Mouse (Mus musculus): ENCODE results near the gene Gpatch8. TPM values are rescaled to one million over a fixed set of nuclear protein-coding genes. Genes with fewer than 3 reads are reported as not detected.

Gene Gpatch8
- polyA plus RNA-seq, 1 experiment from 2014 or later = 42.5 TPM

DNA sequence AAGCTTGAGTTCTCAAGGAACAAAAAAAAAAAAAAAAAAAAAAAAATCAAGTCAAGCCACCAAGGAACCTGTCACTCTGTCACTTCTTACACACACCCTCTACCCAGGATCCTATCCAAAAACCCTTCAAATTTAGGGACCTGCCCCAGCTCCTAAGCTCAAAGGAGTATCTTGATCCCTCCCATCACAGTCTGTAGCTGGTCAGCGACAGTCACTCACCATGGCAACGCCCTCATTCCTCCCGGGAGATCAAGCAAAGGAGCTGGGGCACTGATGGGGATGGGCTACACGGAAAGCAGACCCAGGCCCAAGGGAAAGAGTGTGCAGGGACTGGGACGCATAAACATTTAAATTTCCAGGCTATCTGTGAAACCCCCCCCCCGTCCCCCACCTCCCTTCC, 111.4 kb downstream of the Gpatch8 start:
- no peak overlapping the region for H3K9ac ChIP-seq (ENCODE audit: low read length)
- peak; percentile 85 for DNase-seq (ENCODE audit: low spot score, missing footprints)
- H3K4me1 ChIP-seq (ENCODE audit: control insufficient read depth, insufficient read depth, low read length) = peaks cover 27% of the 10 kb centered on the region

DNA sequence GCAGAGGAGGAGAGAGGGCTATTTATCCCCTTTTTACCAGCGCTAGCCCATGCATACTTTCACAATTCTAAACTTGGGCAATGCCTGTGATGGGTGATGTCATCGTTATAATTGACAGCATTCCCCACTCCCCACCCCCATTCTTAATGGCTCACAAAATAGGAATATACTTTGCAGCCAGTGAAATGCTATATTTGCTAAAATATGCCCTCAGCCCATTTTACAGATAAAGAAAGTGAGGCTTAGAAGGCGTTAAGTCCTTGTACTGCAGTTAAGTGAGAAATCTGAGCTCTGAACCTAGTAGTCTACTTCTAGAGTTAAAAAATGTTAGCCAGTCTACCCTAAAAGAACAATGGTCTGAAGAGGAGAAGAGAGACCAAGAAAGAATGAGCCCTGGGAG, 111.9 kb downstream of the Gpatch8 start:
- Histone ChIP-seq H3K36me3 (ENCODE audit: control insufficient read depth, insufficient read depth, low read length) (peaks cover 20% of the 10 kb centered on the region), H3K27me3 (ENCODE audit: control insufficient read depth, insufficient read depth, low read length) (peaks cover 10% of the 10 kb centered on the region), H3K4me1 (ENCODE audit: control insufficient read depth, insufficient read depth, low read length) (peaks cover 27% of the 10 kb centered on the region), H3K9me3 (ENCODE audit: control insufficient read depth, low read length) (no peaks in the 10 kb centered on the region), H3K4me3 (ENCODE audit: low read depth, low read length) (no peak overlapping the region; the same call in 1 of the 2 replicates), H3K4me2 (peak overlapping the region; percentile 86; the same call in 1 of the 2 replicates), H3K27ac (ENCODE audit: low read depth, low read length) (no peak overlapping the region), H3K9ac (ENCODE audit: low read length) (no peak overlapping the region)
- DNase-seq (ENCODE audit: low spot score, missing footprints) (peak; percentile 79), ATAC-seq (ENCODE audit: low FRiP score) (no peak)
- 68% methylated on average over 3 of the region's 3 CpGs for WGBS

More for the DNA sequence above, 111.4 kb downstream of the Gpatch8 start:
- Histone ChIP-seq H3K9me3 (ENCODE audit: control insufficient read depth, low read length) (no peaks in the 10 kb centered on the region), H3K27ac (ENCODE audit: low read depth, low read length) (no peak overlapping the region), H3K36me3 (ENCODE audit: control insufficient read depth, insufficient read depth, low read length) (peaks cover 18% of the 10 kb centered on the region), H3K4me3 (ENCODE audit: low read depth, low read length) (no peak overlapping the region; the same call in 1 of the 2 replicates), H3K27me3 (ENCODE audit: control insufficient read depth, insufficient read depth, low read length) (peaks cover 11% of the 10 kb centered on the region), H3K4me2 (peak overlapping the region; percentile 86)
- WGBS = 4% methylated on average over 6 of the region's 6 CpGs
- peak; percentile 26; the same call in 1 of the 2 replicates for ATAC-seq (ENCODE audit: low FRiP score)

DNA sequence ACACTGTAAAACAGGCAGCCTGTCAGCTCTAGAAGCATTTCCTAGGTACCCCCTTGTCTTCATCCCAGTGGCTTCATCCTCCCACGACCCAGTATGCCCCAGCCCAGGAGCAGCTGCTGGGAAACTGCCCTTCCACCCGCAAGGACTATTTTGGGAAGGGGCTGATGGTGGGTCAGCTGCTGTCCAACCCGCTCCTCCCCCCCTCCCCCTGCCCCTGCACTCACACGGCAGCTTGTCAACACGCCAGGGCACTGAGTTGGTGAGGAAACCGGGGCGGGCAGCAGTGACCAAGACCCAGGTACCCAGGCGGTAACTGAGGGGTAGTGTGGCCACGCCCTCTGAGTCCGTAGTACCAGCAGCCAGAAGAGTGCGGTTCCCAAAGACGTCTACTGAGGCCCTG, 112.5 kb downstream of the Gpatch8 start:
- Histone ChIP-seq H3K4me1 (ENCODE audit: control insufficient read depth, insufficient read depth, low read length) (peaks cover 30% of the 10 kb centered on the region), H3K4me2 (no peak overlapping the region), H3K9ac (ENCODE audit: low read length) (no peak overlapping the region), H3K4me3 (ENCODE audit: low read depth, low read length) (no peak overlapping the region), H3K36me3 (ENCODE audit: control insufficient read depth, insufficient read depth, low read length) (peaks cover 20% of the 10 kb centered on the region), H3K27ac (ENCODE audit: low read depth, low read length) (no peak overlapping the region), H3K27me3 (ENCODE audit: control insufficient read depth, insufficient read depth, low read length) (peaks cover 11% of the 10 kb centered on the region; the same call in 1 of the 2 replicates), H3K9me3 (ENCODE audit: control insufficient read depth, low read length) (no peaks in the 10 kb centered on the region)
- DNase-seq (ENCODE audit: low spot score, missing footprints) (peak; percentile 79), ATAC-seq (ENCODE audit: low FRiP score) (no peak)
- 68% methylated on average over 12 of the region's 12 CpGs for WGBS

DNA sequence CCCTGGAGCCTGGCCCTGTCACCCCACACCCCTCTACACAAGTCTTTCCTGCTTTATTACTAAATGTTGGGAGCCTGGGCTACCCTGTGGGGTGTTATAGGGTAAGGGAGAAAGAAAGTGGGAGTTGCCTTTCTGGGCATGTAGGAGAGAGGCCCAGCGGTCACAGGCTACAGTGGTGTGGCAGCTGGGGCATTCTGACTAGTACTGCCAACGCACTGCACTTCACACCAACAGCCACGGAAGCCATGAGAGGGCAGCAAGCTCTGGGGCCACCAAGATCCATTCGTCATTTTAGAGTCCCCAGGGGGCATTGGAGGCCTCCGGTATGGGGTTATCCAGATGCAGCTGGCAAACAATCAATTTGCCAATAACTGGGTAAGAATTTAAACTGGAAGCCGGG, 114.1 kb downstream of the Gpatch8 start:
- H3K9me3 ChIP-seq (ENCODE audit: control insufficient read depth, low read length) = no peaks in the 10 kb centered on the region
- H3K27me3 ChIP-seq (ENCODE audit: control insufficient read depth, insufficient read depth, low read length) = peaks cover 11% of the 10 kb centered on the region
- DNase-seq (ENCODE audit: low spot score, missing footprints) (peak; percentile 64), ATAC-seq (ENCODE audit: low FRiP score) (no peak)
- WGBS = 92% methylated on average over 6 of the region's 6 CpGs
- no peak overlapping the region for H3K4me2 ChIP-seq
- no peak overlapping the region for H3K9ac ChIP-seq (ENCODE audit: low read length)
- H3K4me3 ChIP-seq (ENCODE audit: low read depth, low read length) = no peak overlapping the region
- peaks cover 24% of the 10 kb centered on the region for H3K36me3 ChIP-seq (ENCODE audit: control insufficient read depth, insufficient read depth, low read length)
- H3K27ac ChIP-seq (ENCODE audit: low read depth, low read length) = no peak overlapping the region
- peaks cover 42% of the 10 kb centered on the region for H3K4me1 ChIP-seq (ENCODE audit: control insufficient read depth, insufficient read depth, low read length)

DNA sequence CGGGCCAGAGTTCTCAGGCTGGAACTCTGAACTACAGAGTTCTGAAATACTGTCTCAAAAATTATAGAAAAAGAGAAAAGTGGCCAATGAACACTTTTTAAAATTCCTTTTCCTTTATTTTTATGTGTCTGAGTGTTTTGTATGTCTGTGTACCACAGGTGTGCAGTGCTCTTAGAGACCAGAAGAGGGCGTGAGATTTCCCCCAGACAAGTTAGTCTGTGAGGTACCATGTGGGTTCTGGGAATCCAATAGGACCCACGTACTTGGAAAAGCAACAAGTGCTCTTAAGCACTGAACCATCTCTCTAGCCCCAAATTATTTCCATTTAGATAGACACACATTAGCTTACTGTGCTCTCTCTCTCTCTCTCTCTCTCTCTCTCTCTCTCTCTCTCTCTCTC, 114.8 kb downstream of the Gpatch8 start:
- Histone ChIP-seq H3K4me1 (ENCODE audit: control insufficient read depth, insufficient read depth, low read length) (peaks cover 44% of the 10 kb centered on the region), H3K9me3 (ENCODE audit: control insufficient read depth, low read length) (no peaks in the 10 kb centered on the region), H3K36me3 (ENCODE audit: control insufficient read depth, insufficient read depth, low read length) (peaks cover 24% of the 10 kb centered on the region), H3K4me3 (ENCODE audit: low read depth, low read length) (no peak overlapping the region), H3K4me2 (no peak overlapping the region), H3K9ac (ENCODE audit: low read length) (no peak overlapping the region), H3K27me3 (ENCODE audit: control insufficient read depth, insufficient read depth, low read length) (peaks cover 11% of the 10 kb centered on the region), H3K27ac (ENCODE audit: low read depth, low read length) (no peak overlapping the region)
- DNase-seq (ENCODE audit: low spot score, missing footprints) = peak; percentile 62
- WGBS = 93% methylated on average over 3 of the region's 3 CpGs
- no peak for ATAC-seq (ENCODE audit: low FRiP score)

DNA sequence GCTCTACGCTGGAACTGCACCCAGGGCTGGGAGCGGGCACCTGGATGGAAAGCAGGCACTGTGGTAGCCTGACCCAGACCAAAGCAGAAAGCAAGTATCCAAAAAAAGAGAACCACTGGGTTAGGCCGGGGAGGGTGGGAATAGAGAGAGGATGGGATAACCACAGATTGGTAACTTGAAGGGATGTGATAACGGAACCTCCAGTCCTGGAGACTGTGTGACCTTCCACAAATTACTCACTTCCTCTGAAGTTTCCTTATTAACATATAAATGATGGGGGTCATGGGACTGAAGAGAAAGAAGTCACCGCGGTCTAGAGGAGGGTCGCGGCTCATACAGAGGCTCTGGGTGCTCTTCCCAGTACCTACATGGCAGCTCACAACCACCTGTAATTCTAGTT, 115.9 kb downstream of the Gpatch8 start:
- Histone ChIP-seq H3K9me3 (ENCODE audit: control insufficient read depth, low read length) (no peaks in the 10 kb centered on the region), H3K36me3 (ENCODE audit: control insufficient read depth, insufficient read depth, low read length) (peaks cover 29% of the 10 kb centered on the region), H3K4me2 (no peak overlapping the region), H3K9ac (ENCODE audit: low read length) (no peak overlapping the region), H3K4me1 (ENCODE audit: control insufficient read depth, insufficient read depth, low read length) (peaks cover 32% of the 10 kb centered on the region), H3K4me3 (ENCODE audit: low read depth, low read length) (no peak overlapping the region), H3K27me3 (ENCODE audit: control insufficient read depth, insufficient read depth, low read length) (peaks cover 11% of the 10 kb centered on the region), H3K27ac (ENCODE audit: low read depth, low read length) (no peak overlapping the region)
- DNase-seq (ENCODE audit: low spot score, missing footprints) (peak; percentile 62), ATAC-seq (ENCODE audit: low FRiP score) (no peak)
- WGBS = 92% methylated on average over 8 of the region's 8 CpGs

DNA sequence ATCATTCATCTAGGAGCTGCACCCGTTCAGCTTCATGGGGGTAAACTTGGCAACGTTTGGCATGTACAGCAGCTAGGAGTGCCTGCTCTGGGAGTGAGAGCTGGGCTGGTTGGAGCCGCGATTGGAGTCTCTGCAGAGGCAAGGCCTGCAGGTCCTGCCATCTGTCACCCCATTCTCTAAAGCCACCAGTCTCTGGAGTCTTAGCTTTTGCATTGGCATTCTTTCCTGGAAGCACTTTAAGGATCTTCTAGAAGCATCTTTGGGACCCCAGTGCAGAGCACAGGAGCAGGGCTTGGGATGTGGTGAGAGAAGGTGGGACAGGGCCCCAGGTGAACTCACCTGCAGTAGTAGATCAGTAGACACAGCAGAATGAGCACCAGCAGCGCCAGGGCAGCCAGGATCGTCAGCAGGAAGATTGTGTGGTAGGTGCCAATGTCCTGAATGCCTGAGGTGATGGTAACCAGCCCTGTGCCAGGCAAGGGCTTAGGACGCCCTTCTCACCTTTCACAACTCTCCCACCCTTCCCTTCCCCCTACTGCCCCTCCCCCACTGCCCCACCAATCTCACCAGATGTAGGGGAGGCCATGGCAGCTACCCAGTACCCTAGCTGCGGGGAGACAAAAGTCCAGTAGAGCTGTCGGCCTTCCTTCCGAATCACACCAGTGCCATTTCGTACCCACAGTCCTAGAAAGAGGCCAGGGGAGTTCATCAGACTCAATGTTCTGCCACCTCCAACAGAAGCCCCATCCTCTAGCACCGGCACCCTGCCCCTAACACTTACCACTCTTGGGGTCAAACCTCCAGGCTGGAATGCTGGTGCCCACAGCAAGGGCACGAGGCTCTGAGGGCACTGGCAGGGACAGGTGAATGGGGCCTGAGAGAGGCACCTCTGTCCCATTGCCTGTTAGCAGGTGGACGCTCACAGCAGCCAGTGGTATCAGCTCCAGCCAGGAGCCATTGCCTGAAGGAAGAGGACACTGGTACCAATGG, 116.8 kb downstream of the Gpatch8 start:
- H3K27me3 ChIP-seq (ENCODE audit: control insufficient read depth, insufficient read depth, low read length) = peaks cover 11% of the 10 kb centered on the region
- peaks cover 29% of the 10 kb centered on the region for H3K36me3 ChIP-seq (ENCODE audit: control insufficient read depth, insufficient read depth, low read length)
- H3K9me3 ChIP-seq (ENCODE audit: control insufficient read depth, low read length) = no peaks in the 10 kb centered on the region
- 77% methylated on average over 14 of the region's 14 CpGs for WGBS
- H3K9ac ChIP-seq (ENCODE audit: low read length) = no peak overlapping the region
- no peak for ATAC-seq (ENCODE audit: low FRiP score)
- H3K4me2 ChIP-seq = no peak overlapping the region
- no peak overlapping the region for H3K27ac ChIP-seq (ENCODE audit: low read depth, low read length)
- no peak overlapping the region for H3K4me3 ChIP-seq (ENCODE audit: low read depth, low read length)
- peaks cover 24% of the 10 kb centered on the region for H3K4me1 ChIP-seq (ENCODE audit: control insufficient read depth, insufficient read depth, low read length)
- peak; percentile 80 for DNase-seq (ENCODE audit: low spot score, missing footprints)

DNA sequence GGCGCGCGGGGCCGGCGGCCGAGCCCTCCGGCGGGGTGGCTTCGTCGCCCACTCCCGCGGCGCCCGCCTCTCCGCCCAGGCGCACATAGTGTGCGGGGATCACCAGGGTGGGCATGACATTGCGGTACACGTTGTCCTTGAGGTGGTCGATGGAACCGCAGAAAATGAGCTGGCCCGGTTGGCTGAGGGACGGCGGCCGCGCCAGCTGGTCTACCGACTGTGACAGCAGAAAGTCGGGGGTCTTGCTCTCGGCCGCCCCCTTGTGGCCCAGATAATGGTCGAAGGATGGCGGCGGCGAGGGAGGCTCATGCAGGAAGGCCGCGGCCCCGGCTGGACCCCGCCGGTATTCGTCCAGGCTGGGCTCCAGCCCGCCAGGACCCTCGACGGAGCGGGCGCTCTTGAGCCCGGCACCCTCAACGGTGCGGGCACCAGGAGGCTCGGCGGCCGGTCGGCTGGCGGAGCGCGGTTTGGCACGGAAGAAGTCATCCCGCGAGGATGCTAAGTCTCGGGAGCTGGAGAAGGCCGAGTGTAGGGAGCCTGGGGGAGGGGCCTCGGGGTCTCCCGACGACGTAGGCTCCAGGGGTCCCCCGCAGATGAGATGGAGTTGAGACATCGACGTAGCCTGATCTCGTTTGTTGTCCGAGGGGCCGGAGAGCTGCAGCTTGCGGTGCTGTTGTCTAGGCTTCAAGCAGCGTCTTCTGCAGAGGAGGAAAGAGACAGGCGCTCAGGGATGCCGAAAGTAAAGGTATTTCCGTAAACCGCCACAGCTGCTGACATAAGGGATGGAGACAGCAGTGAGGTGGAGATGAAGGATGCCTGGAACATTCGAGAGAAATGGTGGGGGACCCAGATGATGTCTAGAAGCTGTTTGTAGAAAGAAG, 117.7 kb downstream of the Gpatch8 start:
- H3K27ac ChIP-seq (ENCODE audit: low read depth, low read length) = peak overlapping the region; percentile 4; the same call in 1 of the 2 replicates
- peaks cover 11% of the 10 kb centered on the region for H3K27me3 ChIP-seq (ENCODE audit: control insufficient read depth, insufficient read depth, low read length)
- peak overlapping the region; percentile 59 for H3K4me2 ChIP-seq
- 0 out of 2 replicates have a peak overlapping the region, but pooled peaks have one; percentile 59 for H3K9ac ChIP-seq (ENCODE audit: low read length)
- no peaks in the 10 kb centered on the region for H3K9me3 ChIP-seq (ENCODE audit: control insufficient read depth, low read length)
- 7% methylated on average over 77 of the region's 77 CpGs for WGBS
- ATAC-seq (ENCODE audit: low FRiP score) (peak; percentile 54), DNase-seq (ENCODE audit: low spot score, missing footprints) (peak; percentile 100)
- H3K36me3 ChIP-seq (ENCODE audit: control insufficient read depth, insufficient read depth, low read length) = peaks cover 29% of the 10 kb centered on the region
- H3K4me3 ChIP-seq (ENCODE audit: low read depth, low read length) = peak overlapping the region; percentile 31
- peaks cover 20% of the 10 kb centered on the region for H3K4me1 ChIP-seq (ENCODE audit: control insufficient read depth, insufficient read depth, low read length)
